Mouse (Mus musculus): ENCODE measurements around the gene Eng. TPM values are rescaled to one million over a fixed set of nuclear protein-coding genes. Genes with fewer than 3 reads are reported as not detected.

The Eng gene
- total and polyA plus RNA-seq, 3 experiments = 0.08 to 0.47 (median 0.13) TPM

GRCm38 (mm10) chr2:32714117-32714986 is 68.0 kb downstream of the Eng start:
- Histone ChIP-seq H3K4me3 (replicated peaks in 1 of 3; ENCODE audit: low read depth in 2 of 3, low read length in 2 of 3, poor library complexity in 1 of 3) (no peak overlapping the region), H3K27ac (ENCODE audit: insufficient read depth, low read depth) (peak overlapping the region; percentile 80), H3K4me1 (ENCODE audit: control insufficient read depth in 1 of 2, insufficient read depth in 2 of 2) (peaks cover 36 to 59% of the 10 kb centered on the region in 2 experiments), H3K9me3 (replicated peaks; ENCODE audit: low read length) (peaks cover 6% of the 10 kb centered on the region), H3K9ac (ENCODE audit: insufficient read depth, low read depth) (peak overlapping the region; percentile 47), H3K79me2 (replicated peaks; ENCODE audit: control insufficient read depth, extremely low read depth, insufficient read depth, poor library complexity, severe bottlenecking) (peaks cover 30% of the 10 kb centered on the region), H3K36me3 (replicated peaks in 1 of 2; ENCODE audit: control insufficient read depth in 1 of 2, insufficient read depth in 1 of 2, low read length in 1 of 2) (peaks cover 10 to 21% of the 10 kb centered on the region in 2 experiments), H3K27me3 (replicated peaks) (no peaks in the 10 kb centered on the region), H3K4me2 (ENCODE audit: insufficient read depth, low read depth, poor library complexity, severe bottlenecking) (peak overlapping the region; percentile 50)
- no peak for DNase-seq (ENCODE audit: extremely low read depth)
- in situ Hi-C loops (cut with MboI; ENCODE audit: low pct_ligation_motif_present, low pct_unique_long_range_greater_than_20kb, low sequenced_read_pairs) = loop anchor here (5.0 kb wide), 1 partner anchor 43 kb away; the partner anchor contains the start of gene Tor2a
- no peak for TF ChIP-seq MYC (IDR thresholded peaks at IDR 0.05; ENCODE audit: low read depth, low read length)
- TF ChIP-seq SMC3 (IDR thresholded peaks at IDR 0.05; ENCODE audit: low read depth, low read length) = no peak
- no peak for TF ChIP-seq MXI1 (IDR thresholded peaks at IDR 0.05; ENCODE audit: low read depth, low read length)
- no peak for TF ChIP-seq ELF1 (IDR thresholded peaks at IDR 0.05; ENCODE audit: low read depth, low read length)
- no peak for TF ChIP-seq HCFC1 (IDR thresholded peaks at IDR 0.05; ENCODE audit: low read depth, low read length)
- no peak for TF ChIP-seq ZKSCAN1 (IDR thresholded peaks at IDR 0.05; ENCODE audit: borderline replicate concordance, low read depth, low read length)
- TF ChIP-seq SIN3A (IDR thresholded peaks at IDR 0.05; ENCODE audit: low read length) = peak; percentile 7; the same call in 1 of the 2 replicates
- dilution Hi-C loops (cut with MboI; ENCODE audit: extremely low pct_ligation_motif_present, extremely low pct_unique_long_range_greater_than_20kb, low sequenced_read_pairs) = no loop called here

- Histone ChIP-seq H3K27me3 (replicated peaks) (no peaks in the 10 kb centered on the region), H3K9me3 (replicated peaks; ENCODE audit: low read length) (peaks cover 6% of the 10 kb centered on the region), H3K4me2 (ENCODE audit: insufficient read depth, low read depth, poor library complexity, severe bottlenecking) (peak overlapping the region; percentile 2; the same call in 1 of the 2 replicates), H3K27ac (ENCODE audit: insufficient read depth, low read depth) (peak overlapping the region; percentile 80), H3K4me3 (replicated peaks in 1 of 3; ENCODE audit: low read depth in 2 of 3, low read length in 2 of 3, poor library complexity in 1 of 3) (no peak overlapping the region), H3K36me3 (replicated peaks in 1 of 2; ENCODE audit: control insufficient read depth in 1 of 2, insufficient read depth in 1 of 2, low read length in 1 of 2) (peaks cover 3 to 15% of the 10 kb centered on the region in 2 experiments), H3K9ac (ENCODE audit: insufficient read depth, low read depth) (no peak overlapping the region), H3K4me1 (ENCODE audit: control insufficient read depth in 1 of 2, insufficient read depth in 2 of 2) (peaks cover 36 to 59% of the 10 kb centered on the region in 2 experiments), H3K79me2 (replicated peaks; ENCODE audit: control insufficient read depth, extremely low read depth, insufficient read depth, poor library complexity, severe bottlenecking) (peaks cover 24% of the 10 kb centered on the region)
- dilution Hi-C loops (cut with MboI; ENCODE audit: extremely low pct_ligation_motif_present, extremely low pct_unique_long_range_greater_than_20kb, low sequenced_read_pairs) = no loop called here
- DNase-seq (ENCODE audit: extremely low read depth) = peak; percentile 84
- in situ Hi-C loops (cut with MboI; ENCODE audit: low pct_ligation_motif_present, low pct_unique_long_range_greater_than_20kb, low sequenced_read_pairs) = loop anchor here (5.0 kb wide), 1 partner anchor 42 kb away; the partner anchor contains the start of gene Tor2a
- TF ChIP-seq NELFE (IDR thresholded peaks at IDR 0.05; ENCODE audit: low read depth, low read length) (0 out of 2 replicates have a peak, but pooled peaks have one; percentile 46), MEF2A (IDR thresholded peaks at IDR 0.05; ENCODE audit: borderline replicate concordance, low read depth, low read length) (peak; percentile 19; the same call in 1 of the 2 replicates), PAX5 (IDR thresholded peaks at IDR 0.05; ENCODE audit: low read length) (no peak), EP300 (IDR thresholded peaks at IDR 0.05; ENCODE audit: low read length) (peak; percentile 44; the same call in 1 of the 2 replicates), MAX (IDR thresholded peaks at IDR 0.05; ENCODE audit: low read length) (peak; percentile 91), JUND (conservative IDR thresholded peaks at IDR 0.05; ENCODE audit: low read depth, low read length) (0 out of 2 replicates have a peak, but pooled peaks have one; percentile 28), ETS1 (conservative IDR thresholded peaks at IDR 0.05; ENCODE audit: low read depth, low read length) (peak; percentile 76), MXI1 (IDR thresholded peaks at IDR 0.05; ENCODE audit: low read depth, low read length) (peak; percentile 73), USF2 (conservative IDR thresholded peaks at IDR 0.05; ENCODE audit: low read depth, low read length) (peak; percentile 39; the same call in 1 of the 2 replicates), IRF4 (IDR thresholded peaks at IDR 0.05; ENCODE audit: low read depth, low read length) (0 out of 2 replicates have a peak, but pooled peaks have one; percentile 20), UBTF (IDR thresholded peaks at IDR 0.05; ENCODE audit: low read depth, low read length) (no peak), TCF12 (IDR thresholded peaks at IDR 0.05; ENCODE audit: low read depth, low read length) (no peak; the same call in none of the 2 replicates), ZNF384 (IDR thresholded peaks at IDR 0.05; ENCODE audit: low read depth, low read length) (no peak), MAZ (IDR thresholded peaks at IDR 0.05; ENCODE audit: low read depth, low read length) (peak; percentile 57; the same call in 1 of the 2 replicates), USF1 (IDR thresholded peaks at IDR 0.05; ENCODE audit: low read depth, low read length) (peak; percentile 65), ZC3H11A (IDR thresholded peaks at IDR 0.05; ENCODE audit: low read depth, low read length) (no peak), NRF1 (IDR thresholded peaks at IDR 0.05; ENCODE audit: low read depth, low read length) (no peak), SIN3A (IDR thresholded peaks at IDR 0.05; ENCODE audit: low read length) (peak; percentile 81), POLR2A (IDR thresholded peaks at IDR 0.05; ENCODE audit: low read depth, low read length) (peak; percentile 38; the same call in 1 of the 2 replicates), ZMIZ1 (IDR thresholded peaks at IDR 0.05; ENCODE audit: low read depth, low read length) (0 out of 2 replicates have a peak, but pooled peaks have one; percentile 29), CHD1 (IDR thresholded peaks at IDR 0.05; ENCODE audit: low read depth, low read length) (no peak), SMC3 (IDR thresholded peaks at IDR 0.05; ENCODE audit: low read depth, low read length) (peak; percentile 10), CTCF (conservative IDR thresholded peaks at IDR 0.05 in 1 of 2, IDR thresholded peaks at IDR 0.05 in 1 of 2; ENCODE audit: low read depth in 2 of 2, low read length in 2 of 2) (no peak), KAT2A (IDR thresholded peaks at IDR 0.05; ENCODE audit: insufficient replicate concordance, low read length) (no peak), BHLHE40 (IDR thresholded peaks at IDR 0.05; ENCODE audit: low read depth, low read length) (peak; percentile 86), MYC (IDR thresholded peaks at IDR 0.05; ENCODE audit: low read depth, low read length) (peak; percentile 65)
Observed at GRCm38 (mm10) chr2:32714987-32715425, 68.6 kb downstream of the Eng start.
